Mouse (Mus musculus): ENCODE measurements around the gene Gm48551.

Gm48551 gene

GRCm38 (mm10) chr10:81382039-81382438 lies 2.2 kb upstream of the Gm48551 start:
- DNase-seq (ENCODE audit: low spot score in 2 of 2): no peak

DNA sequence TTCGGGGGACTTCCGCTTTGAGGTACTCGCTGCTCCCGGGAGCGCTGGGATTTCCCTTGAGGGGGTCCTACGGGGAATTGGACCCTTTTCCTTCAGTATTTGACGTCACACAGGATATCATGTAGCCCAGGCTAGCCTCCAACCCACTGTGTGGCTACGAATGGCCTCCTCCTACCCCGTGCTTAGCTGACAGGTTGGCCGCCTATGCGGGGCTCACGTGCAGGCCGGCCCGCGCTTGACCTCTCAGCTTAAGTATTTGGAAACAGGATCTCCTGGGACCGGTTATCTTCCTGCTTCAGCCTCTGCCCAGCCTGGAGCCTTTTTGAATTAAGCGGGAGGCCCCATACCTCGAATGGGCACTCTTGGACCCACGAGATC lies 328 bp downstream of the Gm48551 start:
- DNase-seq (ENCODE audit: low spot score in 2 of 2): no peak

- no peak for DNase-seq (ENCODE audit: low spot score in 2 of 2)
These were observed 1.5 kb downstream of the Gm48551 start for GRCm38 (mm10) chr10:81385603-81386306.

DNA sequence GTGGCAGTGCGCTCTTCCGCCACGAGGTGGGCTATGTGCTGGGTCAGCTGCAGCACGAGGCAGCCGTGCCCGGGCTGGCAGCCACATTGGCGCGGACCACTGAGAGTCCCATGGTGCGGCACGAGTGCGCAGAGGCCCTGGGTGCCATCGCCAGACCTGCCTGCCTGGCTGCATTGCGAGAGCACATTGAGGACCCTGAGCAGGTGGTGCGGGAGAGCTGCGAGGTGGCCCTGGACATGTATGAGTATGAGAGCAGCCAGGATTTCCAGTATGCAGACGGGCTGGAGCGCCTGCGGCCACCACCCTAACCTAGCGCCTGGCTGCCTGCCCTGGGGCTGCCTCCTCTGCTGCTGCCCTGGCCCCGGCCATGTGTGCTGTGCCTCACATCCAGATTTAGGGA lies 3.5 kb downstream of the Gm48551 start:
- no peak for DNase-seq (ENCODE audit: low spot score in 2 of 2)

DNA sequence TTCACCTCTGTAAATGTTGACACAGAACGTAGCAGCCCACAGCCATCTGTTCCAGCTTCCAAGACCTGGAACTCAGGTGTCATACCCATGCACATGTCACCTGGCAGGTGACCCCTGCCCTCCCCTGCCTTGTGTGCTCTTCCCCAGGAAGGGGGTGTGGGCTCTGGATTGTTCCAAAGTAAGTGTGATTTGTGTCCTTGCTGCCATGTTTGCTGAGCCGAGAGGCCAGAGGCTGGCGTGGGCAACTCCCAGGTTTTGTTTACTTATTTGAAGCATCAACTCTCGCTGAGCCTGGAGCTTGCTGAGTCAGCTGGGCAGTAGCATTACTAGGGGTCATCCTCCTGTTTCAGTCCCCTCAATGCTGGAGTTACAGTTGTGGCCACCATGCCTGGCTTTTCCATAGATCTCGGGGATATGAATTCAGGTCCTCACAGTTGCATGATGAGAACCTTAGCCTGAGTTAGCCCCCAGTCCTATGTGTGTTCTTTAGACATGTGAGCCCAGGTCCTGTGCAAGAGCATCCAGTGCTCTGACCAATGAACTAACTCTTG lies 4.3 kb downstream of the Gm48551 start, which contains the start of gene Gm48552:
Gm48552 (plus strand) TSS at position 501 of the 551 bp plus-strand sequence.
- no peak for DNase-seq (ENCODE audit: low spot score in 2 of 2)

GRCm38 (mm10) chr10:81389373-81389772 lies 5.1 kb downstream of the Gm48551 start:
- DNase-seq (ENCODE audit: low spot score in 2 of 2): no peak

DNA sequence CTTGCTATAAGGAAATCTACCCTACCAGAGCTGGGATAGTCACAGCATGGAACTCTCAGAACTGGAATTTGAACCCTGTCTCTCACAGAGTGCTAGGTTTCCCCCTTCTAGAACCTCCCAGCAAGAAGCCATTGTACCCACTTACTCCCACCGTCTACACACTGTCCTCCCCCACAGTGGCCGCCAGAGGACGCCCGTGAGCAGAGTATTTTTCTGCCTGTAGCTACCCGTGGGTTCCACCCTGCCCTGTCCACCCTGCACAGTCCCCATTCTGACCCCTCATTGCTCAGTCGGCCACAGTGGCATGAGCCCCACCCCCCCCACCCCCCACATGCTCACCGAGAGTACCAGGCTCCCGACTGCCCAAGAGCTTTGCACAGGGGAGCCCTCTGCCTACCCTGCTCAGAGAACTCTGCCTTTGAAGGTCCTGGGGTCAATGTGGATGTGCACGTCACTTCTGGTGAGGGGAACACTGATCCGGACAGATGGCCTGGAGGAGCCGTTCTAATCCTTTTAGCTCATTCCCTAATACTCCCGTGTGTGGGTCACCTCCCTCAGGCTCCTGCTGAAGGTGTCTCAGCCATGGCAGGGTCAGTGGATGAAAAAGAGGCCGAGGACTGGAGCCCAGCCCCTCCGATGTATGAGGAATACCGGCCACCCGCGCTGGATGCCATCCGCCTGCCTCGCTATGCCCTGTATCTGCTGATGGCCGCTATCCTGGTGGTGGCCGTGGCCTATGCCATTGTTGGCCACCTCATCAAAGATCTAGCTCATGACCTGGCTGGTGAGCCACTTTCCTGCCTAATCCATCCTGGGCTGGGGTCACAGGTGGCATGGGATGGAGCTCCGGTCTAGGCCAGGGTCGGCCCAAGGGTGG lies 5.8 kb downstream of the Gm48551 start:
- peak in 1 of 2 experiments; percentile 70 for DNase-seq (ENCODE audit: low spot score in 2 of 2)

- no peak for DNase-seq (ENCODE audit: low spot score in 2 of 2)
These were observed 6.4 kb downstream of the Gm48551 start for GRCm38 (mm10) chr10:81390678-81390965.

GRCm38 (mm10) chr10:81392270-81392669 lies 8.0 kb downstream of the Gm48551 start:
- no peak for DNase-seq (ENCODE audit: low spot score in 2 of 2)

GRCm38 (mm10) chr10:81392781-81393185 lies 8.5 kb downstream of the Gm48551 start, which contains the start of gene Smim24:
Gene Smim24 (plus strand): TSS chr10:81393051.
- no peak for DNase-seq (ENCODE audit: low spot score in 2 of 2)

DNA sequence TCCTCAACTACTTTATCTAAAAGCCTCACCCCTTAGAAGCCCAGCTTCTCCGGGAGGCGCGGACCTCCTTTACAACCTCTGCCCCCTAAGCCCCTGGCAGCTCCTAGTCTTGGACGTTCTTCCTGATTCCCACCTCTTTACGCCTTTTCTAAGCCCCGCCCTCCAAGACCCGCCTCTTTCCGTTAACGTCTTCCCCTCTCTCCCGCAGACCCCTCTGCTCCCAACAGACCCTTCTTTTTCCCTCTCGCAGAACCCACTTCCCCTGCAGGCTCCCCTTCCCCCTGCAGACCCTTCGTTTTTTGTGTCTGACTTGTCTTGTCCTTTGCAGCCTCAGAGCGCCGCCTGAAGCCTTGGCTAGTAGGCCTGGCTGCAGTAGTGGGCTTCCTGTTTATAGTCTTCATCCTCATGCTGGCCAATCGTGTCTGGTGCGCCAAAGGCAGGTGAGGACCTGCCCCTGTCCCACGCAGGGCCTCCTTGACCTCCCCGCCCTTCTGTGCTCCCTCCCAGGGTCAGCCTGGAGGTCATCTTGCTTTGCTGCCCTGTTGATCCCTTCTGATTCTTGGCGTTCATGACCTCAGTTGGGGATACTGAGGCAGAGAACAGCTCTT lies 9.3 kb downstream of the Gm48551 start:
- DNase-seq (ENCODE audit: low spot score in 2 of 2): no peak

DNA sequence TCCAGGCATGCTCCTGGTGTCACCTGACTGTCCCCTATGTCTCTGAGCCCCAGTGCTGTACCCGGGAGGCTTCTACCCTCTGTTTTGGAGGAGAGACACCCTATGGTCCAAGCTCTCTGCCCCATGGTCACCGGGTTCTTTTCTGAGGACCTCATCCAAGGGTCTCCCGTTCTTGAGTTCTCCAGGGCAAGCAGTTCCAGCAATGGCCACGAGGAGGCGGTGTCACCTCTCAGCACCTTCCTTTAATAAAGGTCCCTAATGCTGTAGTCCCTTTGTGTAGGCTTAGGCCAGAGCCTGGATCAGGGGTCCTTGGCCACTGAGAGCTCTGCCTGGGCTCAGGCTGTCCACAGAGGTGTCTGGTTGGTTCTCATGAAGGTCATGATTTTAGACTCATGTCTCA lies 10.9 kb downstream of the Gm48551 start:
- peak in 1 of 2 experiments; percentile 66 for DNase-seq (ENCODE audit: low spot score in 2 of 2)

DNA sequence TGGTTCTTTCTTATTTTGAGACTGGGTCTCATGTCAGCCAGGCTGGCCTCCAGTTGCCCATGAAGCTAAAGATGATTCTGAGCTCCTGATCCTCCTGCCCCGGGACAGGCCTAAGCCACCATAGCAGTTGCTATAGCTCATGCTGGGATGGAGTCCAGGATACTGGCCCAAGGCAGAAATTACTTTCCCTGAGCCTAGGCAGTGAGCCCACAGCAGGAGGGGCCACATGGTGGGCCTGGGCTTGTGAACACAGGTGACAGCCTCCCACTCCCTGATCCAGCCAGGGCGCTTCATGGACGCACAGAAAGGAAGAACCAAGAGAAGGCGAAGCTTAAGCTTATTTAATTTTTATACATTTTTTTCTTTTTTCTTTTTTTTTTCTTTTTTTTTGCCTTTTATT lies 11.6 kb downstream of the Gm48551 start:
- no peak for DNase-seq (ENCODE audit: low spot score in 2 of 2)

DNA sequence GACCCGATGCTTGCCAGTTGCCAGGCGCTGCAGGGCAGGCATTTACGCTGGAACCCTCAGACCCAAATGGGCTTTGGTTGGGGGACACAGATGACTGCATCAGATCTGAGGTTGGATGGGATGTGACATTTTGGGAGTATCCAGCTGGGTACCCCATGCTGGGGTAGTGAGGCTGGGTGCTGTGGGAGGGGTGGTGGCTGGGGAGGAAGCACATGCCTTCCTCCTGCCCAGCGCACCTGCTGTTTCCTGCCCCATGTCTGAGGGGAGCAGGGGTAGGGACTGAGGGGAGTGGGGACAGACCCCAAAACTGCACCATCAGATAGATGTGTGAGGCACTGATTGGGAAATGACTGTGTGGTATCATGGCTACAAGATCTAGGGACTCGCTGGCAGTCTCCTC lies 12.5 kb downstream of the Gm48551 start:
- no peak for DNase-seq (ENCODE audit: low spot score in 2 of 2)

DNA sequence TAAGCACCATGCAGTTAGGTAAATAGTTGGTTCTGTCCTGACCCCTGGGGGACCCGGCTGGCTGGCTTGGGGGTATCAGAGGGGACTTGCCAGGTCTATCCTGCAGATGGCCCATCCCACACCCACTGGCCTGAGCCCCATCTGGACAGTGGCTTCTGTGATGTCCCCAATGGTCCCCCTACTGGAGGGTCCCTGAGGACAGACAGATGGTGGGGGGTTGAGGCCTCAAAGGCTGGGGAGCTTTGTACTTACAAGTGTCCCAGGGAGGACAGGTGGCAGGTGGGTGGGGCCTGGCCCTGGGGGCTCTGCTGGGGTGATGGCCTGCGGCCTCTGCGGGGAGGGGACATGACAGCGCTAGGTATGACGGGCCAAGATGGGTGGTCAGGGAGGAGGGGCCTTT lies 15.0 kb downstream of the Gm48551 start:
- DNase-seq (ENCODE audit: low spot score in 2 of 2): no peak

- DNase-seq (ENCODE audit: low spot score in 2 of 2): no peak
These were observed 15.6 kb downstream of the Gm48551 start for GRCm38 (mm10) chr10:81399798-81400308.

- DNase-seq (ENCODE audit: low spot score in 2 of 2): no peak
These were observed 16.3 kb downstream of the Gm48551 start for GRCm38 (mm10) chr10:81400371-81401204.

GRCm38 (mm10) chr10:81401205-81401520 lies 16.9 kb downstream of the Gm48551 start:
- DNase-seq (ENCODE audit: low spot score in 2 of 2): no peak

- peak in 1 of 2 experiments; percentile 71 for DNase-seq (ENCODE audit: low spot score in 2 of 2)
These were observed 17.4 kb downstream of the Gm48551 start for GRCm38 (mm10) chr10:81401521-81402226.

DNA sequence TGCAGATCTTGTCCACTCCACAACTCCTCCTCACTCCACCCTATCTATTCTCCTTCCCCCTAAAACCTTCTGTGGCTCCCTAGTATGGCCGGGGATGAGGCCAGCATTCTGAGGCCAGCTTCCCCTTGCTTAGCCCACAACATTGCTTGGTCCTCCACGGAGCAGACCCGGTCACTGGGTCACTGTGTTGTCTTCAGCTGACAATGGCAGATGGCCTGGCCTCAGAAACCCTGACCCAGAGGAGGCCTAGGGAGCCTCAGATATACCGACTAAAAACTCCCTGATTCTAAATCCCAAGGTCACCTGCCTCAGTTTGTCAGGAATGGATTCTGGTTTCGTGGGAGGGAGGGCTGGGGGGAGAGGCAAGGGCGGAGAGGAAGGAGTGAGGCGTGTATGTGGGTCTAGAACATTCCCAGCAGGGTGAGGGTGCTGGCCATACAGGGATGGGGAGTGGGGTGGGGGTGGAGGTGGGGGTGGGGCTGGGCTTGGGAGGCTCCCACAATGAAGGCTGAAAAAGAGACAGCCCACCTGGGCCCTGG lies 18.0 kb downstream of the Gm48551 start:
- no peak for DNase-seq (ENCODE audit: low spot score in 2 of 2)
